Mouse (Mus musculus): ENCODE measurements around the gene Dynlrb2.

Gene Dynlrb2

DNA sequence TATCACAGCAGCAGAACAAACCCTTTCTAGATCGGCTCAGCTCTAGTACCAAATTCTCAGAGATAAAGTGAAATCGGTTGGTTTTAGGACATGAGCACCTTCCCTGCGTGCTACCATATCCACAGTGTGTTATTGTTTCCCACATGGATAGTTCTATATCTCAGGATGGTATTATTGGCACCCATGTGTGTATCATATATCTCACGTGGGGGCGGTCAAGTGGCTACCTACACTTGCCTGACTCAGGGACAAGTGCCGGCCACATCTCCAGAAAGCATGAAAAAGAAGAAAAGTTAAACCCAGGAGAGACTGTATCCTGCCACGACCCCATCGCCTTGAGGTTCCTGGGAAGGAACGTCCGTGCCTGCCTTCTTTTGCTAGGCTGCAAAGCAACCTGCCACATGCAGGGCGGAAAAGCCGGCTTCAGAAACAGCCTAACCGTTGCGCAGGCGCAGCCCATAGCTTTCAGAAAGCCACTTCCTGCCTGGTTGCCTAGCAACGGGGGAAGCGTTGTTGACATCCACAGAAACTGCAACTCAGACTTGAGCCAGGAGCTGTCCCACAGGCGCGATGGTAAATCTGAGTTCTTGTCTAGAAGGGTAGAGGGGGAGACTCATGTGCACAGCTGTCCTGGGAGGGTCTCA is at the start of gene Dynlrb2:
Gene Dynlrb2 (plus strand): TSS at position 498 of the 644 bp plus-strand sequence.
- DNase-seq (ENCODE audit: low spot score in 2 of 2), result peak; percentile 69 to 88

GRCm38 (mm10) chr8:116458569-116458968 is 46.2 kb upstream of the Dynlrb2 start:
- no peak for DNase-seq (ENCODE audit: low spot score in 2 of 2)

- DNase-seq (ENCODE audit: low spot score in 2 of 2), result no peak
Measured at GRCm38 (mm10) chr8:116461472-116461871, 43.3 kb upstream of the Dynlrb2 start.

DNA sequence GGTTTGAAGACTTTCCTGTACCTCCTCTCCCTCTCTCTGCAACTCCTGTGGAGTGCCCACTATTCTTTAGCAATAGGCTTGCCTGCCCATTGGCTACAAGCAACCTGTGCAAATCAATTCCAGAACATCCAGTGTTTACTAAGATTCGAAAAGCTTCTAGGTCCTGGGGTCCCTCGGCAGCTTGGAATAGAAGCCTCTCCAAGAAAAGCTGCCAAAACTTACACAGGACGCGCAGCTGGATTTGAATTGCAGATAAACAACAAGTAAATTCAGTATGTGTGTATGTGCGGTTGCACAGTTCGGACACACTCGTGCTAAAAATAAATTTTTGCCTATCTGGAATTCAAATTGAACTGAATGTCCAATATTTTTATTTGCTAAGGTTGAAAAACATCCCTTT is 38.2 kb upstream of the Dynlrb2 start:
- DNase-seq (ENCODE audit: low spot score in 2 of 2), result no peak

DNA sequence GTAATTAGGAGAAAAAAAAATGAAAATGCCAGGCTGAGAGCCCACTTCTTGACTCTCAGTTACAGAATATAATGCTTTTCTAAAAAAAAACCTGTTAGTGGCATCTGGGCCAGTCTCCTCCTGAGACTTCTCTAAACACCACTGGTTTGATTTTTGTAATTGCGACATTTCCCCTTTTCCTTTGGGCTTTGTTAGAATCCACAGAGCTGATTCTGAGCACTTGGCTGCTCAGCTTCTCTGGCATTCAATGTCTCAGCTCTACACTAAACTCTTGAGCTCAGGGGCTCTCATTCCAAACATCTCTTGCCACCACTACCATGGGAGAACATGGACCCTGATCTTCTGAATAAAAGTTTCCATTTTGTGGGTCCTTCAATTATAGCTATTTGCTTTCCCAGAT is 37.7 kb upstream of the Dynlrb2 start:
- DNase-seq (ENCODE audit: low spot score in 2 of 2), result no peak

- DNase-seq (ENCODE audit: low spot score in 2 of 2), result no peak
Measured at GRCm38 (mm10) chr8:116477941-116478340, 26.8 kb upstream of the Dynlrb2 start.

DNA sequence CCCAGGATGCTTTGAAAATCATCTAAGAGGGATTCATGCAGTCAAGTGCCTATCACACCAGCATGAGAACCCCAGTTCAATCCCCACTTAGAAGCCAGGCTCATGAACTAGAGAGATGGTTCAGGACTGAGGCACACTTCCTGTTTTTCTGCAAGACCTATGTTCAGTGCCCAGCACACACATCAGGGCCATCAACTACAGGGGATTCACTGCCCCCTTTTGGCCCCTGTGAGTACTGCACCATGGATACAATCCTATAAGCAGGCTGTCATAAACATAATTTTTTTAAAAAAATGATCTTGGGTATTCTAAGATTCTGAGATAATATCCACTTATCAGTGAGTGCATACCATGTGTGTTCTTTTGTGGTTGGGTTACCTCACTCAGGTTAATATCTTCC is 26.1 kb upstream of the Dynlrb2 start:
- DNase-seq (ENCODE audit: low spot score in 2 of 2), result no peak

GRCm38 (mm10) chr8:116480894-116481293 is 23.9 kb upstream of the Dynlrb2 start:
- peak; percentile 12 to 17 for DNase-seq (ENCODE audit: low spot score in 2 of 2)

- DNase-seq (ENCODE audit: low spot score in 2 of 2), result no peak
Measured at GRCm38 (mm10) chr8:116482738-116483137, 22.0 kb upstream of the Dynlrb2 start.

- no peak for DNase-seq (ENCODE audit: low spot score in 2 of 2)
Measured at GRCm38 (mm10) chr8:116484087-116484486, 20.7 kb upstream of the Dynlrb2 start.

DNA sequence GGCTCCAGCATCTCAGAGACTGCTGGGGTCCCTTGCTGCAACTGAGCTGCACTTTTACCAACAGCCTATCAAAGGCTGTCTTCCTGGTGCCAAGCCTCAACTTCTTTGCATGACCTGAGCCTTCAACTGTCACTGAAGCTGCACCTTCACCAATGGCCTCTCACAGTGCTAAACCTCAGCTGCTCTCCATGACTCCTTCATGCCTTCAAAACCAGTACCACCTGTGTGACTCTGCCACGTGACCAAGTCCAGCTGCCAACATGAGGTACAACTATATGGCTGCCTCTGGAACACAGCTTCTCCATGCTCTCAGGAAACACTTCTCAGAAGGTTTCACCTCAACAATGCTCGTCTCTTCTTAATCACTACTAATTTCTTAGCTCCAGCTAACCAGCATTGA is 16.2 kb upstream of the Dynlrb2 start:
- no peak for DNase-seq (ENCODE audit: low spot score in 2 of 2)

GRCm38 (mm10) chr8:116500057-116500809 is 4.5 kb upstream of the Dynlrb2 start:
- no peak for DNase-seq (ENCODE audit: low spot score in 2 of 2)

GRCm38 (mm10) chr8:116508721-116509120 is 3.9 kb downstream of the Dynlrb2 start:
- DNase-seq (ENCODE audit: low spot score in 2 of 2), result peak in 1 of 2 experiments; percentile 70

DNA sequence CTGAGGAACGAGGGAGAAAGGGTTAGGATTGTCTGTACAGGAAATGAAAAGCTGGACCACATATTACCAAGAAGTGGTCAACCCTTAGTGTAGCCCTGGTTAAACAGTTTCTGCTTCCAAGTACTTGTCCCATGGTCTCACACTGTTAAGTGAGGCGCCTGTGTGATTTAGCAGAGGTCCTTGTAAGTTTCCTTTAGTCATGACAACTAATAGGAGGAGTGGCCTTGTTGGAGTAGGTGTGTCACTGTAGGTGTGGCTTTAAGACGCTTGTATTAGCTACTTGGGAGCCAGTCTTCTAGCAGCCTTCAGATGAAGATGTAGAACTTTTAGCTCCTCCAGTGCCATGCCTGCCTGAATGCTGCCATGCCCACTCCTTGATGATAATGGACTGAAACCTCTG is 4.5 kb downstream of the Dynlrb2 start:
- DNase-seq (ENCODE audit: low spot score in 2 of 2), result no peak

DNA sequence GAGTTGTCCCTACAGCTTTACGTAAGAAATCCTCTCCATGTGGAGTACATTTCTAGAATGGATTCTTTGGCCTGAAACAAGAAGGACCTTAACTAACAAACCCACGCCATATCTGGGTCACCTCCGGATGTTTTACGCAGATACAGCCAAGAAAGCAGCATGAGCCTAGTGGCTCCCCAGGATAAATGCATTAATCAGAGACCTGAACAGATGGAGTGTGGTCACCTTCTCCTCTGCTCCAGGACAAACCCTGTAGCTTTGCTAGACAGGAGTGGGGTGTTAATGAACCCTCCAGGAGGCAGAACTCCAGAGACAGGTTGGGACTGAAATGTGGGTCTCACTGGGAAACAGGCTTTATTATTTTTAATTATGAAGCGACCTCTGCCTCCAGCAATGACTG is 14.9 kb downstream of the Dynlrb2 start:
- no peak for DNase-seq (ENCODE audit: low spot score in 2 of 2)

DNA sequence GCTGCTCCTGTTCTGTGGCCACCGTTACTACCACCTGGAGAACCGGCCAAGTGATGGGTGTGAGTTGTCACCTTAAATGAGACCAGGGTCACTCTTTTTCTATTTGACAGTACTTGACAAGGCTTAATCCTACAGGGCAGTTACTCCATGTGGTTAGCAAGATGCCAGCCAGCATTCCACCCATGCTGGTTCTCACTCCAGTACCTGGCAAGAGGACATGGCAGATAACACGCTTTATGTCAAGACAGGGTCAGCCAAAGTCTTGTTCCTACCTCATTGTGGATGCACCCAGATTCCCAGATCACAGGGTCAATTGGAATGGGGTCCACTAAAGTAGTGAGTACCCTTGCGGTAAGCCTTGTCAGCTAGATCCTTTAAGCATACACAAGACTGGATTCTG is 16.4 kb downstream of the Dynlrb2 start:
- DNase-seq (ENCODE audit: low spot score in 2 of 2), result no peak

DNA sequence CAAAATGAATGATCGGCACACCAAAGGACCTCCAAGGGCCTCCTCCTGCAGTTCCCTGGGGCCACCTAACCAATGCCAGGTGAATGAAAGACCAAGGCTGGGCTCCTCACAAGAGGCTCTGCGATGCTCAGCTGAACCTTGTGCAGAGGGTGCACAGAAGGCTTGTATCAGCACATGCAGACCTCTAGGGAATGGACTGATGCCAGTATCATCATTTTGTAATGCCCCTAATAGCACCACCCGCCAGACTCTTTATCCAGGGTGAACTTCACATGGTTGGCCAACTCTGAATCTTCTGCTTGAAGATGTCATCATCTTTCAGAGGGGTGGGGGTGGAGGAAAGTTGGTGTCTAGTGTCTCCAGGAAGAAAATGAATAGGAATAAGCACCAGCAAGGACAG is 16.9 kb downstream of the Dynlrb2 start:
- DNase-seq (ENCODE audit: low spot score in 2 of 2), result no peak

DNA sequence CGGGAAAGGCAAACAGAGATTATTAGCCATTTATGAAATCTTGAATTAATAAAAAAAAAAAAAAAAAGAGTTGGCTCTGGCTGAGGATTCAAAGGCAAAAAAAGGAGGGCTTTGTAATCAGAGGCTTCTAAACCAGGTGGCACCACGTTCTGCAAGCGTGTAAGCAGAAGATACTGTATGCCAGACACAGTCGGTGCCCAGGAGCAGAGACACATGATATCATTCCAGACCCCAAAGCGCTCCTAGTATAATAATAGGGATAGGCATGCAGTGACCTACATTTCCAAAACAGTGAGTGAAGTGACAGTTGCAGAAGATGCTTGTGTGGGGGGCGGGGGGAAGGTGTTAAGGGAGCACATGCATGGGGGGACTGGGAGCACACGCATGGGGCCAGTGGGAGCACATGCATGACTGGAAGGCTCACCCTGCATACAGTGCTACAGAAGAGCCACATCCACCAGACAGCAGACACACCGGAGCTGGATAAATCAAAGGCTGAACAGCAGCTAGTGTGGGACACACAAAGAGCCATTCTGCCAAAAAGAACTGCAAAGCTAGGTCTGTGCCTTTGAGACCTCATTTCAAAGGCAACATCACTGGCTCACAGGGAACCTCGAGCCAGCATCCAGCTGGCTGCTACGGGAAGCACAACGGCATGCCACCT is 17.5 kb downstream of the Dynlrb2 start:
- DNase-seq (ENCODE audit: low spot score in 2 of 2), result no peak

- no peak for DNase-seq (ENCODE audit: low spot score in 2 of 2)
Measured at GRCm38 (mm10) chr8:116524915-116525314, 20.1 kb downstream of the Dynlrb2 start.

DNA sequence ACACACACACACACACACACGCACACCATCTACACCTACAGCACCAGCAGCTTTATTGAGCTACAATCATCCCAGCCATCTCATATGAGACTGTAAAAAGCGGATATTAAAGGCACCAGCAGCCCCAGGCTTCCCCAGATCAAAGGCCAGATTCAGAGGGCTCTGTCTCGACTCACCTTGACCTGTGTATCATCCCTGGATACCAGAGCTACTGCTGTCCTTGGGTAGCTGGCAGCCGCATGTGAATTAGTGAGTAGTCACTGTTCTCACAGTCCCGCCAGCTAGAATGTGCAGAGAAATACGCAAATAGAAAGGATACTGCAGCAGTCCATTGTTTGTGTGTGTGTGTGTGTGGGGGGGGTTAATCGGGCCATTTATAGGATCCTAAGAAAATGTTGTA is 24.0 kb downstream of the Dynlrb2 start:
- DNase-seq (ENCODE audit: low spot score in 2 of 2), result no peak

DNA sequence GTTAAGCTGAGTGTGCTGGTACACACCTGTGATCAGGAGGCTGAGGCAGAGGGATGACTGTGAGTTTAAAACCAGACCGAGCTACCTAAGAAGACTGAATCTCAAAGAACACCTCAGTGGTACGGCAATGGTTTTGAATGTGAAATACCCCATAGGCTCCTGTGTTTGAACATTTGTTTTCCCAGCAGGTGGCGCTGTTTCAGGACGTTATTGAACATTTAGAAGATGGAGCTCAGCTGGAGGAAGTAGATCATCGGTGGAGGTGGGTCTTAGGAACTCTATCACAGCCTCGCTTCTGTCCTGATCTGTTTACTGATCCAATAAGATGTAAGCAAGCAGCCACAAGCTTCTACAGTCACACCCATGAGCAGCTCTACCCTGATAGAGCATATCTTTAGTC is 28.3 kb downstream of the Dynlrb2 start:
- DNase-seq (ENCODE audit: low spot score in 2 of 2), result no peak

- no peak for DNase-seq (ENCODE audit: low spot score in 2 of 2)
Measured at GRCm38 (mm10) chr8:116536786-116537185, 32.0 kb downstream of the Dynlrb2 start.

DNA sequence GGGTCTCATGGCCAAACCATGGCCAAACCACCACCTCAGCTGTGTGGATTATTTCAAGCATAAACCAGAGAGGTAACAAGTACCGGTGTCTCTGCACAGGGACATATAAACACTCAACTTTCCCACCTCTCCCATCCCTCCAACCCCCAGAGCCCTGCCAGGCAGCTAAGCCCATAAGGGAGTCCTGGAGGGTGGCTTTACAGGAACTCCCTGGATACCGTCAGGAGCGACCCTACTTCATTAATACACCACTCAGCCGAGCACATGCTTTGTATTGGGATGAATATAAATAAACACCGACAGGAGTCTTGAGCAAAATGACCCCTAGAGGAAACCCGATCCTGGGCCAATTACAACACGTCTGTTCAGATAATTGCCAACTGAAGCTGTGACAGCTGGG is 34.0 kb downstream of the Dynlrb2 start:
- DNase-seq (ENCODE audit: low spot score in 2 of 2), result no peak
